Mouse (Mus musculus) liver, embryonic 15.5 days (tissue): ENCODE results near the gene Tmem167. TPM values are rescaled to one million over a fixed set of nuclear protein-coding genes. Genes with fewer than 3 reads are reported as not detected.

Experiments used
- ATAC-seq: fragments of 200-750 bp; cut with Nextera tagmentation; 2 replicates; pipeline ENCODE4 v1.8.0; 2017; ENCODE audit warnings: moderate number of reproducible peaks, mild to moderate bottlenecking, moderate library complexity; ENCODE audit not compliant: insufficient read depth
- H3K27ac ChIP-seq: fragments of 300-500 bp; sonication (generic); replicated peaks from 2 replicates; pipeline ENCODE4 v1.5.1; 2015; ENCODE audit warnings: mild to moderate bottlenecking, inconsistent platforms
- H3K27me3 ChIP-seq: fragments of 300-500 bp; sonication (generic); 2 replicates; pipeline ENCODE4 v1.6.1; 2015; ENCODE audit warnings: mild to moderate bottlenecking, inconsistent platforms
- H3K36me3 ChIP-seq: fragments of 300-500 bp; sonication (generic); replicated peaks from 2 replicates; pipeline ENCODE4 v1.6.1; 2015; ENCODE audit warnings: moderate library complexity, mild to moderate bottlenecking, inconsistent platforms
- H3K4me1 ChIP-seq: fragments of 300-500 bp; sonication (generic); replicated peaks from 2 replicates; pipeline ENCODE4 v1.6.1; 2015; ENCODE audit warnings: inconsistent platforms
- H3K4me2 ChIP-seq: fragments of 300-500 bp; sonication (generic); 2 replicates; pipeline ENCODE4 v1.6.1; 2015; ENCODE audit warnings: moderate library complexity, mild to moderate bottlenecking, inconsistent platforms
- H3K4me3 ChIP-seq: fragments of 300-500 bp; sonication (generic); replicated peaks from 2 replicates; pipeline ENCODE4 v1.5.1; 2015; ENCODE audit warnings: mild to moderate bottlenecking, inconsistent platforms
- H3K9ac ChIP-seq: fragments of 300-500 bp; sonication (generic); 2 replicates; pipeline ENCODE4 v1.6.1; 2015; ENCODE audit warnings: moderate library complexity, mild to moderate bottlenecking, inconsistent platforms
- H3K9me3 ChIP-seq: fragments of 300-500 bp; sonication (generic); replicated peaks from 2 replicates; pipeline ENCODE4 v1.6.1; 2016; ENCODE audit warnings: inconsistent platforms
- WGBS: fragments of 180-500 bp; shearing (Covaris S2); methylation state at CpG from one replicate; pipeline ENCODE4 v1.1.7; 2015; ENCODE audit warnings: mixed read lengths; ENCODE audit not compliant: insufficient replicate concordance; 5-methylcytosine and 5-hydroxymethylcytosine counted together
- polyA plus RNA-seq: library from polyadenylated mRNA; unstranded; fragments of >200 nt; fragmentation: Nextera tagmentation; extraction: Ambion mirVana; gene quantifications from 2 replicates; pipeline ENCODE4 v1.2.1, GENCODE M21; 2015

Gene Tmem167
- polyA plus RNA-seq, 1 experiment from 2014 or later: 18.2 TPM

- Histone ChIP-seq H3K9ac (no peak overlapping the region), H3K4me1 (no peaks in the 10 kb centered on the region), H3K27ac (no peak overlapping the region), H3K4me3 (no peak overlapping the region), H3K36me3 (no peaks in the 10 kb centered on the region), H3K27me3 (no peaks in the 10 kb centered on the region), H3K4me2 (no peak overlapping the region), H3K9me3 (no peaks in the 10 kb centered on the region)
- ATAC-seq: no peak
- WGBS: 43% methylated on average over 2 of the region's 2 CpGs
These were observed 97.8 kb downstream of the Tmem167 start for GRCm38 (mm10) chr13:90186694-90187093.

- Histone ChIP-seq H3K4me3 (no peak overlapping the region), H3K27ac (no peak overlapping the region), H3K9ac (no peak overlapping the region), H3K9me3 (no peaks in the 10 kb centered on the region), H3K27me3 (no peaks in the 10 kb centered on the region), H3K36me3 (no peaks in the 10 kb centered on the region), H3K4me2 (no peak overlapping the region), H3K4me1 (no peaks in the 10 kb centered on the region)
- WGBS: 76% methylated on average over 1 of the region's 1 CpGs
- no peak for ATAC-seq
These were observed 99.1 kb downstream of the Tmem167 start for GRCm38 (mm10) chr13:90188021-90188420.

GRCm38 (mm10) chr13:90191794-90192193 lies 102.9 kb downstream of the Tmem167 start:
- ATAC-seq: no peak
- Histone ChIP-seq H3K4me1 (no peaks in the 10 kb centered on the region), H3K9ac (no peak overlapping the region), H3K36me3 (no peaks in the 10 kb centered on the region), H3K27me3 (no peaks in the 10 kb centered on the region), H3K27ac (no peak overlapping the region), H3K9me3 (no peaks in the 10 kb centered on the region), H3K4me2 (no peak overlapping the region), H3K4me3 (no peak overlapping the region)
- WGBS: 63% methylated on average over 6 of the region's 6 CpGs

Other genes with a start within 250 kb of the Tmem167 start
- 4.5 and 5.1 TPM in 2 replicates for gene Xrcc4, start 485 bp downstream of the Tmem167 start, polyA plus RNA-seq